Mouse (Mus musculus): ENCODE measurements around the gene Gss. TPM values are rescaled to one million over a fixed set of nuclear protein-coding genes. Genes with fewer than 3 reads are reported as not detected.
A peak's percentile ranks its signal among the peaks of the same experiment; 100 is the strongest.

Gene Gss
- polyA plus RNA-seq, 1 experiment from 2014 or later = 81.1 TPM

GRCm38 (mm10) chr2:155574700-155575099, 17.9 kb downstream of the Gss start:
- H3K36me3 ChIP-seq (ENCODE audit: control insufficient read depth, insufficient read depth) = peaks cover 23% of the 10 kb centered on the region
- no peak for ATAC-seq (ENCODE audit: low read depth)
- no peak overlapping the region for H3K9ac ChIP-seq (ENCODE audit: low read depth, low read length)
- H3K27me3 ChIP-seq (ENCODE audit: control insufficient read depth, insufficient read depth, low read depth, low read length) = no peaks in the 10 kb centered on the region
- WGBS (ENCODE audit: insufficient replicate concordance) = 82% methylated on average over 4 of the region's 4 CpGs
- no peaks in the 10 kb centered on the region for H3K4me1 ChIP-seq (ENCODE audit: control insufficient read depth, low read depth, low read length)
- no peak overlapping the region for H3K4me3 ChIP-seq (ENCODE audit: low read depth, low read length)
- no peak overlapping the region for H3K27ac ChIP-seq (ENCODE audit: low read length)
- no peaks in the 10 kb centered on the region for H3K9me3 ChIP-seq (replicated peaks; ENCODE audit: control insufficient read depth, low read length)
- H3K4me2 ChIP-seq (ENCODE audit: low read depth, low read length) = no peak overlapping the region

- H3K4me1 ChIP-seq (ENCODE audit: control insufficient read depth, low read depth, low read length) = no peaks in the 10 kb centered on the region
- 86% methylated on average over 7 of the region's 7 CpGs for WGBS (ENCODE audit: insufficient replicate concordance)
- H3K27ac ChIP-seq (ENCODE audit: low read length) = no peak overlapping the region
- H3K4me3 ChIP-seq (ENCODE audit: low read depth, low read length) = no peak overlapping the region
- H3K36me3 ChIP-seq (ENCODE audit: control insufficient read depth, insufficient read depth) = peaks cover 23% of the 10 kb centered on the region
- no peaks in the 10 kb centered on the region for H3K27me3 ChIP-seq (ENCODE audit: control insufficient read depth, insufficient read depth, low read depth, low read length)
- ATAC-seq (ENCODE audit: low read depth) = no peak
- no peak overlapping the region for H3K4me2 ChIP-seq (ENCODE audit: low read depth, low read length)
- no peak overlapping the region for H3K9ac ChIP-seq (ENCODE audit: low read depth, low read length)
- H3K9me3 ChIP-seq (replicated peaks; ENCODE audit: control insufficient read depth, low read length) = no peaks in the 10 kb centered on the region
Measured at GRCm38 (mm10) chr2:155573996-155574395, 18.6 kb downstream of the Gss start.

GRCm38 (mm10) chr2:155573001-155573400, 19.6 kb downstream of the Gss start:
- H3K9me3 ChIP-seq (replicated peaks; ENCODE audit: control insufficient read depth, low read length) = no peaks in the 10 kb centered on the region
- WGBS (ENCODE audit: insufficient replicate concordance) = 80% methylated on average over 9 of the region's 9 CpGs
- no peaks in the 10 kb centered on the region for H3K27me3 ChIP-seq (ENCODE audit: control insufficient read depth, insufficient read depth, low read depth, low read length)
- no peak overlapping the region for H3K4me2 ChIP-seq (ENCODE audit: low read depth, low read length)
- H3K4me3 ChIP-seq (ENCODE audit: low read depth, low read length) = no peak overlapping the region
- H3K4me1 ChIP-seq (ENCODE audit: control insufficient read depth, low read depth, low read length) = no peaks in the 10 kb centered on the region
- H3K9ac ChIP-seq (ENCODE audit: low read depth, low read length) = no peak overlapping the region
- peaks cover 20% of the 10 kb centered on the region for H3K36me3 ChIP-seq (ENCODE audit: control insufficient read depth, insufficient read depth)
- ATAC-seq (ENCODE audit: low read depth) = no peak
- no peak overlapping the region for H3K27ac ChIP-seq (ENCODE audit: low read length)

- H3K36me3 ChIP-seq (ENCODE audit: control insufficient read depth, insufficient read depth) = peaks cover 17% of the 10 kb centered on the region
- H3K4me1 ChIP-seq (ENCODE audit: control insufficient read depth, low read depth, low read length) = no peaks in the 10 kb centered on the region
- WGBS (ENCODE audit: insufficient replicate concordance) = 43% methylated on average over 3 of the region's 3 CpGs
- no peak overlapping the region for H3K9ac ChIP-seq (ENCODE audit: low read depth, low read length)
- no peak overlapping the region for H3K4me2 ChIP-seq (ENCODE audit: low read depth, low read length)
- H3K27me3 ChIP-seq (ENCODE audit: control insufficient read depth, insufficient read depth, low read depth, low read length) = no peaks in the 10 kb centered on the region
- no peak overlapping the region for H3K27ac ChIP-seq (ENCODE audit: low read length)
- H3K4me3 ChIP-seq (ENCODE audit: low read depth, low read length) = no peak overlapping the region
- no peak for ATAC-seq (ENCODE audit: low read depth)
- H3K9me3 ChIP-seq (replicated peaks; ENCODE audit: control insufficient read depth, low read length) = no peaks in the 10 kb centered on the region
Measured at GRCm38 (mm10) chr2:155569223-155569807, 23.3 kb downstream of the Gss start.

GRCm38 (mm10) chr2:155567751-155568150, 24.9 kb downstream of the Gss start:
- no peaks in the 10 kb centered on the region for H3K27me3 ChIP-seq (ENCODE audit: control insufficient read depth, insufficient read depth, low read depth, low read length)
- no peak overlapping the region for H3K9ac ChIP-seq (ENCODE audit: low read depth, low read length)
- H3K9me3 ChIP-seq (replicated peaks; ENCODE audit: control insufficient read depth, low read length) = no peaks in the 10 kb centered on the region
- no peak overlapping the region for H3K27ac ChIP-seq (ENCODE audit: low read length)
- peaks cover 26% of the 10 kb centered on the region for H3K36me3 ChIP-seq (ENCODE audit: control insufficient read depth, insufficient read depth)
- H3K4me2 ChIP-seq (ENCODE audit: low read depth, low read length) = no peak overlapping the region
- no peaks in the 10 kb centered on the region for H3K4me1 ChIP-seq (ENCODE audit: control insufficient read depth, low read depth, low read length)
- no peak for ATAC-seq (ENCODE audit: low read depth)
- H3K4me3 ChIP-seq (ENCODE audit: low read depth, low read length) = no peak overlapping the region
- 59% methylated on average over 5 of the region's 5 CpGs for WGBS (ENCODE audit: insufficient replicate concordance)

- Histone ChIP-seq H3K9ac (ENCODE audit: low read depth, low read length) (no peak overlapping the region), H3K27ac (ENCODE audit: low read length) (no peak overlapping the region), H3K4me1 (ENCODE audit: control insufficient read depth, low read depth, low read length) (no peaks in the 10 kb centered on the region), H3K36me3 (ENCODE audit: control insufficient read depth, insufficient read depth) (peaks cover 34% of the 10 kb centered on the region), H3K27me3 (ENCODE audit: control insufficient read depth, insufficient read depth, low read depth, low read length) (no peaks in the 10 kb centered on the region), H3K9me3 (replicated peaks; ENCODE audit: control insufficient read depth, low read length) (no peaks in the 10 kb centered on the region), H3K4me3 (ENCODE audit: low read depth, low read length) (no peak overlapping the region), H3K4me2 (ENCODE audit: low read depth, low read length) (no peak overlapping the region)
- no peak for ATAC-seq (ENCODE audit: low read depth)
- WGBS (ENCODE audit: insufficient replicate concordance) = 65% methylated on average over 4 of the region's 4 CpGs
Measured at GRCm38 (mm10) chr2:155562934-155563333, 29.7 kb downstream of the Gss start.

- Histone ChIP-seq H3K9me3 (replicated peaks; ENCODE audit: control insufficient read depth, low read length) (no peaks in the 10 kb centered on the region), H3K27me3 (ENCODE audit: control insufficient read depth, insufficient read depth, low read depth, low read length) (no peaks in the 10 kb centered on the region), H3K9ac (ENCODE audit: low read depth, low read length) (no peak overlapping the region), H3K27ac (ENCODE audit: low read length) (no peak overlapping the region), H3K4me3 (ENCODE audit: low read depth, low read length) (no peak overlapping the region), H3K4me2 (ENCODE audit: low read depth, low read length) (no peak overlapping the region), H3K4me1 (ENCODE audit: control insufficient read depth, low read depth, low read length) (no peaks in the 10 kb centered on the region), H3K36me3 (ENCODE audit: control insufficient read depth, insufficient read depth) (peaks cover 30% of the 10 kb centered on the region)
- 29% methylated on average over 1 of the region's 1 CpGs for WGBS (ENCODE audit: insufficient replicate concordance)
- ATAC-seq (ENCODE audit: low read depth) = no peak
Measured at GRCm38 (mm10) chr2:155562209-155562608, 30.4 kb downstream of the Gss start.

GRCm38 (mm10) chr2:155554426-155554985, 38.1 kb downstream of the Gss start:
- no peak overlapping the region for H3K9ac ChIP-seq (ENCODE audit: low read depth, low read length)
- no peaks in the 10 kb centered on the region for H3K9me3 ChIP-seq (replicated peaks; ENCODE audit: control insufficient read depth, low read length)
- peaks cover 5% of the 10 kb centered on the region for H3K4me1 ChIP-seq (ENCODE audit: control insufficient read depth, low read depth, low read length)
- no peak for ATAC-seq (ENCODE audit: low read depth)
- no peak overlapping the region for H3K4me2 ChIP-seq (ENCODE audit: low read depth, low read length)
- H3K27ac ChIP-seq (ENCODE audit: low read length) = no peak overlapping the region
- H3K36me3 ChIP-seq (ENCODE audit: control insufficient read depth, insufficient read depth) = peaks cover 5% of the 10 kb centered on the region
- H3K27me3 ChIP-seq (ENCODE audit: control insufficient read depth, insufficient read depth, low read depth, low read length) = no peaks in the 10 kb centered on the region
- 53% methylated on average over 2 of the region's 2 CpGs for WGBS (ENCODE audit: insufficient replicate concordance)
- H3K4me3 ChIP-seq (ENCODE audit: low read depth, low read length) = no peak overlapping the region

GRCm38 (mm10) chr2:155552949-155553354, 39.7 kb downstream of the Gss start:
- peak overlapping the region; percentile 17; the same call in 1 of the 2 replicates for H3K4me2 ChIP-seq (ENCODE audit: low read depth, low read length)
- no peaks in the 10 kb centered on the region for H3K27me3 ChIP-seq (ENCODE audit: control insufficient read depth, insufficient read depth, low read depth, low read length)
- no peaks in the 10 kb centered on the region for H3K36me3 ChIP-seq (ENCODE audit: control insufficient read depth, insufficient read depth)
- no peak overlapping the region for H3K9ac ChIP-seq (ENCODE audit: low read depth, low read length)
- H3K9me3 ChIP-seq (replicated peaks; ENCODE audit: control insufficient read depth, low read length) = no peaks in the 10 kb centered on the region
- no peak overlapping the region for H3K4me3 ChIP-seq (ENCODE audit: low read depth, low read length)
- H3K4me1 ChIP-seq (ENCODE audit: control insufficient read depth, low read depth, low read length) = peaks cover 5% of the 10 kb centered on the region
- peak overlapping the region; percentile 80 for H3K27ac ChIP-seq (ENCODE audit: low read length)
- peak; percentile 84 for ATAC-seq (ENCODE audit: low read depth)
